Mouse (Mus musculus): ENCODE measurements at regions not wholly inside any gene's neighbourhood (a gene's known extent, or its start where the extent isn't known, plus 50 kb on each side); places are given as distances from the start of the nearest gene placed in this dataset.

DNA sequence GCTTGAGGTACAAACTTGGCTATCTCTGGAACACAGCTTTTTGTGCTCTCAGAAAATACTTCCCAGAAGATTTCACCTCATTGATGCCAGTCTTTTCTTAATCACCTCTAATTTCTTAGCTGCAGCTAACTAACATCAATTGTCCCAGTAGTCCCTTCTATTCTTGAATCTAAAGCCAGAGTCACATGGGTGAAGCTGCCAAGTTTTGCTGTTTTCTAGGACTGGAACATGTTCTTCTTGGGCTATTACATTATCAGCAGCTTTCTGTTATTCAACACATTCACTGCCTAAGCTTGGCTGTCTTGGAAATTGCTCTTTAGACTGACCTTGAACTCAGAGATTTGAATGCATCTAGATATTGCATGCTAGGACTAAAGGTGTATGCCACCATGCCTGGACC lies 583.9 kb downstream of the Cetn3 start:
- DNase-seq = no peak

DNA sequence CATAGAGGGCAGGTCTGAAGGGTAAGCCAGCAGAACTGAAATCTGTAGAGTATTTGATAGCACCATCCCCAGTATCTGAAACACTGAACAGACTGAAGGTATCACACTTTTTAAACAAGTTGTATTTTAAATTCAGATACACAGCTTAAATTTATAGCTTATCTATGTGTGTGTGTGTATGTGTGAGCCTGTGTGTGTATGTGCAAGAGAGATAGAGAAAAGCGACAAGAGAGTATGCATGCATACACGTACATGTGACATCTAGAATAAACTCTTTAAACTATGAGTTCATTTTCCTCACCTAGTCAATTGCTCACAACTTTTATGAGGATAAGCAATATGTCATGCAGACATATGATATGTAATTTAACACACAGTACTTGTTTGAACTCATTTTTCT lies 588.7 kb downstream of the Cetn3 start:
- DNase-seq = no peak

DNA sequence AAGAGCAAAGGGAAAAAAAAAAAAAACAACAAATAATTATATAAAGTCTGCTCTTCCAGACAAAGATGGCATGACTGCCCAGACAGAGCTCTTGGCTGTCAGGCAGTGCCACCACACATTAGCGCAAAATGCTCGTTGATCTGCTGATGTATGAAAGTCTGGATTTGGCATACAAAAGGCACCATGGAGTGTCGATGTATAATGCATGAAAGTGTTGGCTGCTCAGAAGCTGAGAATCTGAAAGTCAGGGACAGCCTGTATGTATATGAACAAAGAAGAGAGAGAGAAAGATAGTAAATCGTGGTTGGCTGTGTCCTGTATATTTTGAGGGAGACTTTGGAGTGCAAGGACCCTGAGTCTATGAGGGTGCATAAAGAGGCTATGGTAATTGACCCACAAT lies 589.7 kb downstream of the Cetn3 start:
- DNase-seq = no peak

DNA sequence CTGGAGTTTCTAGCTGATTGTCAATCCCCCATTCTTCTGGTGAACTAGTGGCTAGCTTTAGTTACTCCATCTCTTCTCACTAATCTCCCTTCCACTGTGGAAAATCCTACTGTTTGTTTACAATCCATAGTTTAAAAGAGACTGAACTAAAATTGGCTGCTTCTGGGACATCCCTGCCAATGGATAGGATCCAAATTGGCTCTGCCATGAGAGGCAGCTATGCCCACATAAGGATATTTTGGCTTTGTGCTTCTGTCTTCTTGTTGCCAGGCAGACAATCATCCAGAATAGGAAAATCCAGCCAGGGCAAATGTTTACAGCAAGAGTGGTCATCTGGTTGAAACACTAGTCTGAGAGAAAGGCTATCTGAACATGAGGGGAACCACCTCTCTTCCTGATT lies 610.0 kb downstream of the Cetn3 start:
- DNase-seq = peak; percentile 4

DNA sequence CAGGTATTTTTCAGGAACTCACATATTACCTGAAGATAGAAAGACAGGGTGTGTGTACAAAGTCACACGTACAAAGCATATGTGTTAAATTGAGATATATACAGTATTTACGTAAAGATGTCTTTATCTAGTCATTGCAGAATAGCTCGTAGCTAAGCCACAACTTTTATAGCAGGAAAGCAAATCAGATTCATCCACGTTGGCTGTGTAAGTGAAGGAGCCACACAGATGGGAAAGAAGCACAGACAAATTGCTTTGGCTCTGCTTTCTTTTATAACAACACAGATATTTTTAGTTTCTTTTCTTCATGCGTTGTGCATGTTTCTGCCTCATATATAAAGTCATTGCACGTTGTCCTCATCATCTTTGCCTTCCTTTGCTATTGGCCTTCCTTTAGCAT lies 610.6 kb downstream of the Cetn3 start:
- no peak for DNase-seq

DNA sequence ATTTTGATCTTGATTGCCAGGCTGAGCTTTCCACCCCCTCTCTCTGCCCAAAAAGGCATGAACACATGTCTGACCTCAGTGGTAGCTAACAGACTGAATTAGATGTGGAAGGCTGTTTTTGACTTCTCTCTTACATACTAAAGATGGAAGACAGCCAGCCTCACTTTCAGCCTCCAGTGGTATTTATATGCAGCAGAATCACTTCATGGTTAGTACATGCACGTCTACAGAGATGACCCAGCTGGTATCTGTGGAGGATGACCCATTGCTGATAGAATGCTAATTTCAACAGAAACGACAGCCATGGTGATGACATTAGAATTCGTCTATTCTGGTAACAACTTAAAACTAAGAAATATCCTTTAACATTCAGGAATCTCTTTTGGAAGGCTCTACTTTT lies 630.8 kb downstream of the Cetn3 start:
- no peak for DNase-seq

DNA sequence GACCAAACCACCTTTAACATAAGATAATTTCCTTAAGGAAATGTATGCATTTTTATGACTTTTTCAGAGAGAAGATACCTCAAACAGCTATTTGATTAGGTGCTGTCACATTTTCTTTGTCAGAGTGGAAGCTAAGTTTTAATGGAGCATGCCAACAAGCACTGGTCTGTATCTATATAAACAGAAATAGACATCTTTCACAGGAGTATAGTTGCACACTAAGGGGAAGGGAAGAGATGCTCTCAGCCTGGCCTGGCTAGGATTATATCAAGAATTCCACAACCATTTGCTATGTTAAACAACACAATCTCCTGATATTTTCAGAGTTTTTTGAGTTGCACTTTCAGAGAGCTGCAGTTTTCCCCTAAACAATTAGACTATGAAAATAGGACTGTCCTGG lies 638.1 kb downstream of the Cetn3 start:
- DNase-seq = no peak

DNA sequence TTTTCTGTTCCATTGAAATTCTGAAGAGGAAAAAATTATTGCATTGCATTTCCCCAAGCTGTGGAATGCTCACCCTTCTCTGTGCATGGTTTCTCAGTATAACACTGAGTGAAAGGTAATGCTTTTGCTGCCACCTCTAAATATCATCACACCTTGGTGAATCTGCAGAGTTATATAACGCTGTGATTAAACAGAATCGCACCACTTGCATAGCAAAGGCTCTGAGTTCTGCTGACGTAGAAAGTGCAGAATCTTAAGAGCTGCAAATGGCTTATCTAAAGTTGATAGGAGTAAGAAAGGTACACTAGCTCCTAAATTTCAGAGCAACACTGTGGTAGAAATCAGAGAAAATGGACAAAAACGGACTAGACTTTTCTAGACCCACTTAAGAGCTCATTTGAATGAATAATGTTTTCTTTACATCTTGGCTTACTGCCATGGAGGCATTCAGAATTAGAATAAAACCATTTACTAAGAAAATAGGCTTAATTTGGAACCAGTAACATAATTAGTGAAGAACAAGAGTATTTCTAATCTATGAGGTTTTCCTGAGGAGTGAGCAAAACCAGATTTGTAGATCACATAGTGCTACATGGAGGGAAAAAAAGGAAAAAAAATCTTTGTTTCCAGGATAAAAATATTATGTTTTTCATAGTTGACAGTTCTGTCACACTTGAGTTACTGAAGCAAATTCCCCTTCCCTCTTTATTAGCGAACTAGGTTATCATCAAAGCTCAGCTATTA lies 641.2 kb downstream of the Cetn3 start:
- DNase-seq = no peak

DNA sequence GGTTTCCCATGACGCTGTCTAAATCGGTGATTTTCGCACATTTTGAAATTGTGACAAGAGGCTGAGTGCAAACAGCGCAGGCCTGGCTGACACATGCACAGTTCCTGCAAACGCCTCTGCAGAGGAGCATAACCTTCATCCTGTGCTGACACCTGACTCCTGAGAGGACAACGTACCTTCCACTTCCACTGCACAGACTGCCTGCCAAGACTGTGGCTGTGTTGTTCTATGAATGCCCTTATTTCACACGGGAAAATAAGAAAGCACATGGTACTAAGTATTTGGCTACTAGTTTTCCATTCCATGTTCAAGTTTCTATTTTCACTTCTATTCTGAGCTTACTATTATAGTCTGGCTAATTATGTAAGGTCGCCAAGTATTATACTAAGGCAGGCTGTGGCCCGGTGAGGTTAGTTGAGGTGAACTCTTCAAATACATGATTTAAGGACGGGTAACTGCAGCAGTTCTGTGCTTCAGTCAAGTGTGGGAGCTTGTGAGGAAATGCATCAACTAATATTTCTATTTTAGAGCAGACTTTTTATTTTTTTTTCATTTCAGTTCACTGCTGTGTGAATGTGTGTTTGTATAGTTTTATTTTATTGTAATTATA lies 642.0 kb downstream of the Cetn3 start:
- DNase-seq = no peak

DNA sequence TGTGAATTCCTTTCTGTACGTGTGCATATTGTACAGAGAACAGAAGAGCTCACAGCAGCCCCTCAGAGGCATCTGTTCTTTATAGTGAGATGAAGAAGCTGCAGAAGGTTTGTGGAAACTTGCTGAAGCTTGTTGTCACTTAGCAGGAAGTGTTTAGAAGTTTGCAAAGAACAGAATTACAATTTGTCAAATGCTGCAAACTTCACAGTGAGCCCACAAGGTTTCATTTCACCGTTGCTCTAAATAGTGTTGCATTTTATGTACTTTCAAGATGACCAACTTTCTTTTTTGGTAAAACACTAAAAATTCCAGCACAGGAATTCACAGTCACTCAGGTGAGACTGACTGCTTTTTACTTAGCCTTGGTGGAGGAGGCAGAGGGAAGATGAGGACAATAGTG lies 649.5 kb downstream of the Cetn3 start:
- DNase-seq = no peak

DNA sequence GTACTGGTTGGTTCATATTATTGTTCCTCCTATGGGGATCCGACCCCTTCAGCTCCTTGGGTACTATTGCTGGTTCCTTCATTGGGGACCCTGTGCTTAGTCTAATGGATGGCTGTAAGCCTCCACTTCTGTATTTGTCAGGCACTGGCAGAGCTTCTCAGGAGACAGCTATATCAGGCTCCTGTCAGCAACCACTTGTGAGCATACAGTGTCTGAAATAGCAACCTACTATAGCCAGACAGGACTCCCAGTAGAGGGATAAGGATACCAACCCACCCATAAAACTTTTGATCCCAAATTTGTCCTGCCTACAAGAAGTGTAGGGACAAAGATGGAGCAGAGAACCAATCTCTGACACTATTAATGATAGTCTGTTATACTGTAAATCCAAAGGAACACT lies 656.4 kb downstream of the Cetn3 start:
- DNase-seq = no peak

DNA sequence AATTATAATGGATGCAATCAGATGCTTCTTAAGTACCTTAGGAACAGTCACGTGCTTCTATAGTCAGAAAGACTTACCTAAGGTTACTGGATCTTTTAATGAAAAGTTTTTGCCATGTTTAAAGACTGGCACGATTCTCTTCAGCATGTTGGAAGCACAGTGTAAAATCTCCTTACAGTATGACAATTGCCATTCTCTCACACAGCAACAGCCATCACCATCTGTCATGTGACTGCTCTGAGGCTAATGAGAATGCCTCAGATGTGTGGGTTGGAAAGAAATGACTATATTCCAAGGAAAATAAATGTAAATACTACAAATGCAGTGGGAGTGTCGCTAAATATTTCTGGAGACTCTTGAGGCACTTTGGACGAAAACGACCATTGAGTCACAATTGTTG lies 670.8 kb downstream of the Cetn3 start:
- DNase-seq = no peak

DNA sequence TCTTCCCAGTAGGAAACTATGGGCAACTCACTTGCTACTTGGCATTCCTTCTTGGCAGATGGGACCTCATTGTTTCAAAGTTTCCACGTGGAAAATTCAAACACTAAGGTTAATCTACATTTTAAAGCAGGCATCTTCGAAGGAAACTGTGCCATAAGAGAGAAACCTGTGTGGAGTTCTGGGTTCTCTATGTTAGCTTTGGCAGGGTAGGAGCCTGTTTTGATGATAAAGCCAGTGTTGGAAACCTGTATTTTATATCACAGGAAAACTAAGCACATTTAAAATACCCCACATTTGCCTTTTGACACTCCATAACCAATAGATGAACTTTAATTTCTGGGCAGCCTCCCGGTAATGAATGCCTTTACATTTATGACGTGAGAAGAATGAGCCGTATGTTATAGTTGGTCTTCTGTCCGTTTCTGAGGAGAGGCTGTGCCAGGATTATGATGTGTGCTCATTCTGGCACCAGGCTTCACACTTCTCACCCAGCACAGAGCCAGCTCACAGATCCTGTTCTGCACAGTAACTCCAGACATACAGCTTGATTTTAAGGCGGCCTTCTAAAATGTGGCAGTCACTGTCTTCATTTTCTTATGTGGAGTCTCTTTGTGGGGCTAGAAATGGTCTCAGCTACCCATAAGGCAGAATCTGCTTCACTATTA lies 700.5 kb downstream of the Cetn3 start:
- no peak for DNase-seq

DNA sequence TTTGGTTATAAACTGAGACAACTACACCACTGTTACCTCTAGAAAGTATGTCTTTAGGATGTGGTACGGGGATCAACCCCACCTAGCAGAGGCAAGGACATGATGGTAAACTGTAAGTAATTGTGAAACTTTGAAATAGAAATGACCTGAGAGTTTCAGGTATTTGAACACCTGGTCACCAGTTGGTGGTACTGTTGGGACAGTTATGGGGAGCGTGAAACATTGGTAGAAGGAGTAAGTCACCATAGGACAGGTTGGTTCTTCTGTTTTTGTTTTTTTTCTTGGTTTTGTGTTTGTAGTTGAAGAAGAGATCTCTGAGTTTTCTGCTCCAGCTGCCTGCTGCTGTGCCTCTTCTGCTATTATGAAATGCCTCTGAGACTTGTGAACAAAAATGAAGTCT lies 713.7 kb downstream of the Cetn3 start:
- no peak for DNase-seq

DNA sequence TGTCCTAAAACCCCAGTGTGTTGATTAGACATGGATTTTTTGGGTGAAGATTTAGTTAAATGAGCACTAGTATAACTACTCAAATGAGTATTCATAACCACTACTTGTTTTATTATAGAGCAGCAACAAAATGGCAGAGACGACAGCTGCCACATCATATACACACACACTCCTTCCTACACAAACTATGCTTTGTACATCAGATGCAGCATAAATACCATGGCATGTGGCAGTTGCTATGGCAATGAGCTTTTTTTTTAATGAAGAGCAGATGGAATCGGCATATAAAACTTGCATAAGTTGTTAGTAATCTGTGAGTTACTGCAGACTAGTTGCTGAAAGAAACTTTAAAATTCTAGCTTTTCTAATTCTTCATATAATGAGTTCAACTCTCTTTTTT lies 725.3 kb downstream of the Cetn3 start:
- DNase-seq = no peak

DNA sequence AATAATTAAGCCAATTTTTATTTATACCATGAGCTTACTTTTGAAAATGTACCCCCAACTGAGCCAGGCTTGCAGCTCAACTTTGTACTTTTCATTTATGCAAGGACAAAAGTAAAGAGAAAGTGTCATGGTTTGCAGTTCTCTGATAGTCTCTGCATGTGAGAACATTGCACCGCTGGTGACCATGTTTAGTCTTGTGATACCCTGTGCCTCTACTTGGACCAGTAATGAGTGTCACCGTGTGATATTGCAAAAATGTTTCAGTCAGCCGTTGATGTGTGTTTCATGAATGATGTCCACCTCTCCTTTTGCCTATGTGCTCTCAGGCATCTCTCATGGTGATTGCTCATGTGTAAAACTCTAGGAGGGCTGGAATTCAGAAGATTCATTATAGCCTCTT lies 726.6 kb downstream of the Cetn3 start:
- no peak for DNase-seq

Data from heart, postnatal 4 days (tissue).